Mouse (Mus musculus) kidney, embryonic 14.5 days (tissue): ENCODE results near the gene Tmem81. TPM values are rescaled to one million over a fixed set of nuclear protein-coding genes. Genes with fewer than 3 reads are reported as not detected.

Experiments used
- ATAC-seq: fragments of 200-750 bp; cut with Nextera tagmentation; 2 replicates; pipeline ENCODE4 v1.8.0; 2017; ENCODE audit warnings: moderate number of reproducible peaks, mild to moderate bottlenecking, moderate TSS enrichment, moderate library complexity; ENCODE audit not compliant: low FRiP score, low TSS enrichment
- H3K27ac ChIP-seq: fragments of 300-500 bp; sonication (generic); 2 replicates; pipeline ENCODE4 v1.5.1; 2014; ENCODE audit warnings: low read depth, mild to moderate bottlenecking, low read length, moderate library complexity, mixed read lengths
- H3K27me3 ChIP-seq: fragments of 300-500 bp; sonication (generic); 2 replicates; pipeline ENCODE4 v1.6.1; 2014; ENCODE audit warnings: mild to moderate bottlenecking, low read length; ENCODE audit not compliant: control insufficient read depth, insufficient read depth
- H3K36me3 ChIP-seq: fragments of 300-500 bp; sonication (generic); 2 replicates; pipeline ENCODE4 v1.6.1; 2014; ENCODE audit warnings: low read length, mixed read lengths; ENCODE audit not compliant: control insufficient read depth, insufficient read depth
- H3K4me1 ChIP-seq: fragments of 300-500 bp; sonication (generic); 2 replicates; pipeline ENCODE4 v1.6.1; 2014; ENCODE audit warnings: low read length, mixed read lengths; ENCODE audit not compliant: control insufficient read depth, insufficient read depth
- H3K4me2 ChIP-seq: fragments of 300-500 bp; sonication (generic); replicated peaks from 2 replicates; pipeline ENCODE4 v1.6.1; 2014; ENCODE audit warnings: low read depth, mild to moderate bottlenecking, low read length
- H3K4me3 ChIP-seq: fragments of 300-500 bp; sonication (generic); 2 replicates; pipeline ENCODE4 v1.5.1; 2014; ENCODE audit warnings: mild to moderate bottlenecking, low read length
- H3K9ac ChIP-seq: fragments of 300-500 bp; sonication (generic); 2 replicates; pipeline ENCODE4 v1.6.1; 2014; ENCODE audit warnings: low read depth, mild to moderate bottlenecking, low read length, moderate library complexity
- H3K9me3 ChIP-seq: fragments of 300-500 bp; sonication (generic); 2 replicates; pipeline ENCODE4 v1.6.1; 2016; ENCODE audit warnings: low read length; ENCODE audit not compliant: control insufficient read depth
- WGBS: fragments of 180-500 bp; shearing (Covaris S2); extraction: QIAGEN DNeasy Blood & Tissue Kit; methylation state at CpG from one replicate; pipeline ENCODE4 v1.1.7; 2014; 5-methylcytosine and 5-hydroxymethylcytosine counted together
- polyA plus RNA-seq: library from polyadenylated mRNA; unstranded; fragments of >200 nt; fragmentation: Nextera tagmentation; extraction: Ambion mirVana; gene quantifications from 2 replicates; pipeline ENCODE4 v1.2.1, GENCODE M21; 2014

Gene Tmem81
- polyA plus RNA-seq, 1 experiment from 2014 or later = 2.1 TPM

GRCm38 (mm10) chr1:132509771-132510170 is 3.7 kb downstream of the Tmem81 start:
- H3K27ac ChIP-seq = no peak overlapping the region
- H3K36me3 ChIP-seq = peaks cover 30% of the 10 kb centered on the region
- no peaks in the 10 kb centered on the region for H3K27me3 ChIP-seq
- no peak overlapping the region for H3K9ac ChIP-seq
- no peaks in the 10 kb centered on the region for H3K4me1 ChIP-seq
- H3K4me2 ChIP-seq = no peak overlapping the region
- H3K9me3 ChIP-seq = no peaks in the 10 kb centered on the region
- WGBS = 83% methylated on average over 5 of the region's 5 CpGs
- no peak overlapping the region for H3K4me3 ChIP-seq
- no peak for ATAC-seq

GRCm38 (mm10) chr1:132511521-132511920 is 5.5 kb downstream of the Tmem81 start:
- Histone ChIP-seq H3K27ac (no peak overlapping the region), H3K27me3 (no peaks in the 10 kb centered on the region), H3K4me1 (no peaks in the 10 kb centered on the region), H3K4me2 (no peak overlapping the region), H3K36me3 (peaks cover 12% of the 10 kb centered on the region), H3K4me3 (no peak overlapping the region), H3K9ac (no peak overlapping the region), H3K9me3 (no peaks in the 10 kb centered on the region)
- WGBS = 20% methylated on average over 8 of the region's 8 CpGs
- peak; percentile 78 for ATAC-seq

GRCm38 (mm10) chr1:132512106-132512505 is 6.1 kb downstream of the Tmem81 start:
- Histone ChIP-seq H3K4me3 (no peak overlapping the region), H3K9ac (no peak overlapping the region), H3K4me1 (no peaks in the 10 kb centered on the region), H3K4me2 (no peak overlapping the region), H3K36me3 (peaks cover 6% of the 10 kb centered on the region), H3K9me3 (no peaks in the 10 kb centered on the region), H3K27ac (no peak overlapping the region), H3K27me3 (no peaks in the 10 kb centered on the region)
- ATAC-seq = peak; percentile 13; the same call in 1 of the 2 replicates
- 74% methylated on average over 8 of the region's 8 CpGs for WGBS

- no peaks in the 10 kb centered on the region for H3K27me3 ChIP-seq
- H3K27ac ChIP-seq = no peak overlapping the region
- H3K9me3 ChIP-seq = no peaks in the 10 kb centered on the region
- H3K4me1 ChIP-seq = no peaks in the 10 kb centered on the region
- H3K36me3 ChIP-seq = no peaks in the 10 kb centered on the region
- no peak overlapping the region for H3K9ac ChIP-seq
- ATAC-seq = no peak
- H3K4me2 ChIP-seq = no peak overlapping the region
- WGBS = 92% methylated on average over 12 of the region's 12 CpGs
- no peak overlapping the region for H3K4me3 ChIP-seq
These were observed 9.3 kb downstream of the Tmem81 start for GRCm38 (mm10) chr1:132515339-132515738.

GRCm38 (mm10) chr1:132516776-132517175 is 10.7 kb downstream of the Tmem81 start:
- H3K9ac ChIP-seq = no peak overlapping the region
- no peaks in the 10 kb centered on the region for H3K4me1 ChIP-seq
- H3K27ac ChIP-seq = no peak overlapping the region
- H3K27me3 ChIP-seq = no peaks in the 10 kb centered on the region
- H3K9me3 ChIP-seq = no peaks in the 10 kb centered on the region
- ATAC-seq = no peak
- 92% methylated on average over 11 of the region's 11 CpGs for WGBS
- H3K4me2 ChIP-seq = no peak overlapping the region
- H3K36me3 ChIP-seq = no peaks in the 10 kb centered on the region
- H3K4me3 ChIP-seq = no peak overlapping the region

- Histone ChIP-seq H3K27me3 (no peaks in the 10 kb centered on the region), H3K9me3 (no peaks in the 10 kb centered on the region), H3K36me3 (no peaks in the 10 kb centered on the region), H3K27ac (no peak overlapping the region), H3K9ac (no peak overlapping the region), H3K4me3 (no peak overlapping the region), H3K4me1 (no peaks in the 10 kb centered on the region), H3K4me2 (no peak overlapping the region)
- WGBS = 85% methylated on average over 18 of the region's 18 CpGs
- ATAC-seq = no peak
These were observed 12.6 kb downstream of the Tmem81 start for GRCm38 (mm10) chr1:132518621-132519020.

- ATAC-seq = no peak
- no peak overlapping the region for H3K9ac ChIP-seq
- H3K4me3 ChIP-seq = no peak overlapping the region
- WGBS = 93% methylated on average over 11 of the region's 11 CpGs
- no peak overlapping the region for H3K27ac ChIP-seq
- H3K27me3 ChIP-seq = no peaks in the 10 kb centered on the region
- H3K36me3 ChIP-seq = no peaks in the 10 kb centered on the region
- H3K9me3 ChIP-seq = no peaks in the 10 kb centered on the region
- H3K4me1 ChIP-seq = no peaks in the 10 kb centered on the region
- no peak overlapping the region for H3K4me2 ChIP-seq
These were observed 13.7 kb downstream of the Tmem81 start for GRCm38 (mm10) chr1:132519734-132520133.

GRCm38 (mm10) chr1:132520764-132521163 is 14.7 kb downstream of the Tmem81 start:
- no peak overlapping the region for H3K9ac ChIP-seq
- H3K4me3 ChIP-seq = no peak overlapping the region
- ATAC-seq = peak; percentile 73
- no peaks in the 10 kb centered on the region for H3K36me3 ChIP-seq
- H3K4me1 ChIP-seq = no peaks in the 10 kb centered on the region
- 18% methylated on average over 3 of the region's 6 CpGs for WGBS
- H3K9me3 ChIP-seq = no peaks in the 10 kb centered on the region
- no peaks in the 10 kb centered on the region for H3K27me3 ChIP-seq
- no peak overlapping the region for H3K4me2 ChIP-seq
- H3K27ac ChIP-seq = no peak overlapping the region

- no peaks in the 10 kb centered on the region for H3K36me3 ChIP-seq
- H3K27me3 ChIP-seq = no peaks in the 10 kb centered on the region
- no peaks in the 10 kb centered on the region for H3K4me1 ChIP-seq
- H3K4me2 ChIP-seq = no peak overlapping the region
- H3K9me3 ChIP-seq = no peaks in the 10 kb centered on the region
- no peak overlapping the region for H3K4me3 ChIP-seq
- no peak overlapping the region for H3K27ac ChIP-seq
- ATAC-seq = no peak
- H3K9ac ChIP-seq = no peak overlapping the region
- WGBS = 82% methylated on average over 8 of the region's 8 CpGs
These were observed 17.0 kb downstream of the Tmem81 start for GRCm38 (mm10) chr1:132523048-132523447.
